Mouse (Mus musculus) forebrain, embryonic 11.5 days (tissue): ENCODE results near the gene Izumo1r. TPM values are rescaled to one million over a fixed set of nuclear protein-coding genes. Genes with fewer than 3 reads are reported as not detected.

ENCODE experiments used
- ATAC-seq: fragments of 200-750 bp; cut with Nextera tagmentation; replicated peaks from 2 replicates; pipeline ENCODE4 v1.8.0; 2017; ENCODE audit warnings: moderate TSS enrichment; ENCODE audit not compliant: low FRiP score
- DNase-seq: peaks from one replicate; pipeline ENCODE4 v3.0.0-alpha.2; 2017; ENCODE audit warnings: low spot score
- H3K27ac ChIP-seq: fragments of 300-500 bp; sonication (generic); 2 replicates; pipeline ENCODE4 v1.5.1; 2014; ENCODE audit warnings: low read depth, low read length
- H3K27me3 ChIP-seq: fragments of 300-500 bp; sonication (generic); 2 replicates; pipeline ENCODE4 v1.6.1; 2014; ENCODE audit warnings: mild to moderate bottlenecking, low read length, mixed read lengths; ENCODE audit not compliant: control insufficient read depth, insufficient read depth
- H3K36me3 ChIP-seq: fragments of 300-500 bp; sonication (generic); 2 replicates; pipeline ENCODE4 v1.6.1; 2014; ENCODE audit warnings: mild to moderate bottlenecking, low read length, moderate library complexity, mixed read lengths; ENCODE audit not compliant: control insufficient read depth, insufficient read depth
- H3K4me1 ChIP-seq: fragments of 300-500 bp; sonication (generic); replicated peaks from 2 replicates; pipeline ENCODE4 v1.6.1; 2014; ENCODE audit warnings: low read length, mixed read lengths; ENCODE audit not compliant: control insufficient read depth, insufficient read depth
- H3K4me2 ChIP-seq: fragments of 300-500 bp; sonication (generic); 2 replicates; pipeline ENCODE4 v1.6.1; 2014; ENCODE audit warnings: low read depth, mild to moderate bottlenecking, low read length, moderate library complexity, mixed read lengths; ENCODE audit not compliant: severe bottlenecking
- H3K4me3 ChIP-seq: fragments of 300-500 bp; sonication (generic); 2 replicates; pipeline ENCODE4 v1.5.1; 2014; ENCODE audit warnings: low read depth, low read length
- H3K9ac ChIP-seq: fragments of 300-500 bp; sonication (generic); 2 replicates; pipeline ENCODE4 v1.6.1; 2014; ENCODE audit warnings: low read length
- H3K9me3 ChIP-seq: fragments of 300-500 bp; sonication (generic); 2 replicates; pipeline ENCODE4 v1.6.1; 2016; ENCODE audit warnings: low read length, mixed read lengths; ENCODE audit not compliant: control insufficient read depth
- WGBS: fragments of 180-500 bp; shearing (Covaris S2); extraction: QIAGEN DNeasy Blood & Tissue Kit; methylation state at CpG from one replicate; pipeline ENCODE4 v1.1.7; 2014; 5-methylcytosine and 5-hydroxymethylcytosine counted together
- polyA plus RNA-seq: library from polyadenylated mRNA; unstranded; fragments of >200 nt; fragmentation: Nextera tagmentation; extraction: Ambion mirVana; gene quantifications from 2 replicates; pipeline ENCODE4 v1.2.1, GENCODE M21; 2014

Gene Izumo1r
- not detected in 2 replicates for polyA plus RNA-seq

- Histone ChIP-seq H3K27me3 (no peaks in the 10 kb centered on the region), H3K4me2 (no peak within 1 kb of the TSS), H3K36me3 (no peaks in the 10 kb centered on the region), H3K9me3 (no peaks in the 10 kb centered on the region), H3K9ac (no peak within 1 kb of the TSS), H3K4me3 (no peak within 1 kb of the TSS), H3K4me1 (peaks cover 7% of the 10 kb centered on the region; the same call in 1 of the 2 replicates), H3K27ac (no peak within 1 kb of the TSS)
- 34% methylated on average over 11 of the region's 11 CpGs for WGBS
- ATAC-seq (no peak), DNase-seq (no peak)
Measured at GRCm38 (mm10) chr9:14903581-14904378, at the start of gene Izumo1r. Izumo1r (minus strand) TSS chr9:14903949.

GRCm38 (mm10) chr9:14951072-14951471 is 47.3 kb upstream of the Izumo1r start:
- DNase-seq, result no peak
- no peaks in the 10 kb centered on the region for H3K9me3 ChIP-seq
- no peaks in the 10 kb centered on the region for H3K4me1 ChIP-seq
- H3K4me2 ChIP-seq, result no peak overlapping the region
- no peak overlapping the region for H3K4me3 ChIP-seq
- ATAC-seq, result no peak
- H3K9ac ChIP-seq, result no peak overlapping the region
- no peak overlapping the region for H3K27ac ChIP-seq
- no peaks in the 10 kb centered on the region for H3K36me3 ChIP-seq
- H3K27me3 ChIP-seq, result no peaks in the 10 kb centered on the region
- 87% methylated on average over 5 of the region's 5 CpGs for WGBS

- no peaks in the 10 kb centered on the region for H3K36me3 ChIP-seq
- no peak overlapping the region for H3K9ac ChIP-seq
- H3K27ac ChIP-seq, result no peak overlapping the region
- no peaks in the 10 kb centered on the region for H3K9me3 ChIP-seq
- H3K4me2 ChIP-seq, result no peak overlapping the region
- DNase-seq (no peak), ATAC-seq (no peak)
- no peak overlapping the region for H3K4me3 ChIP-seq
- no peaks in the 10 kb centered on the region for H3K27me3 ChIP-seq
- WGBS, result 81% methylated on average over 5 of the region's 5 CpGs
- H3K4me1 ChIP-seq, result no peaks in the 10 kb centered on the region
Measured at GRCm38 (mm10) chr9:14948843-14949242, 45.1 kb upstream of the Izumo1r start.

- no peak overlapping the region for H3K4me2 ChIP-seq
- H3K36me3 ChIP-seq, result no peaks in the 10 kb centered on the region
- H3K27ac ChIP-seq, result no peak overlapping the region
- H3K4me1 ChIP-seq, result no peaks in the 10 kb centered on the region
- H3K4me3 ChIP-seq, result no peak overlapping the region
- DNase-seq (no peak), ATAC-seq (no peak)
- no peaks in the 10 kb centered on the region for H3K9me3 ChIP-seq
- 81% methylated on average over 4 of the region's 4 CpGs for WGBS
- H3K9ac ChIP-seq, result no peak overlapping the region
- no peaks in the 10 kb centered on the region for H3K27me3 ChIP-seq
Measured at GRCm38 (mm10) chr9:14946677-14947076, 42.9 kb upstream of the Izumo1r start.

- Histone ChIP-seq H3K4me1 (no peaks in the 10 kb centered on the region), H3K36me3 (no peaks in the 10 kb centered on the region), H3K27ac (no peak overlapping the region), H3K9me3 (no peaks in the 10 kb centered on the region), H3K27me3 (no peaks in the 10 kb centered on the region), H3K4me3 (no peak overlapping the region), H3K4me2 (no peak overlapping the region), H3K9ac (no peak overlapping the region)
- ATAC-seq (no peak), DNase-seq (no peak)
- 64% methylated on average over 3 of the region's 3 CpGs for WGBS
Measured at GRCm38 (mm10) chr9:14945919-14946318, 42.2 kb upstream of the Izumo1r start.

GRCm38 (mm10) chr9:14942143-14942720 is 38.5 kb upstream of the Izumo1r start:
- Histone ChIP-seq H3K27ac (no peak overlapping the region), H3K9ac (no peak overlapping the region), H3K4me1 (no peaks in the 10 kb centered on the region), H3K4me2 (no peak overlapping the region), H3K9me3 (no peaks in the 10 kb centered on the region), H3K27me3 (no peaks in the 10 kb centered on the region), H3K4me3 (no peak overlapping the region), H3K36me3 (no peaks in the 10 kb centered on the region)
- no peak for ATAC-seq
- DNase-seq, result no peak
- 47% methylated on average over 3 of the region's 3 CpGs for WGBS

GRCm38 (mm10) chr9:14939610-14940009 is 35.9 kb upstream of the Izumo1r start:
- Histone ChIP-seq H3K4me2 (no peak overlapping the region), H3K4me3 (no peak overlapping the region), H3K9ac (no peak overlapping the region), H3K4me1 (no peaks in the 10 kb centered on the region), H3K27me3 (no peaks in the 10 kb centered on the region), H3K36me3 (no peaks in the 10 kb centered on the region), H3K27ac (no peak overlapping the region), H3K9me3 (no peaks in the 10 kb centered on the region)
- WGBS, result 81% methylated on average over 3 of the region's 3 CpGs
- ATAC-seq (no peak), DNase-seq (no peak)

- Histone ChIP-seq H3K4me3 (no peak overlapping the region), H3K9me3 (no peaks in the 10 kb centered on the region), H3K9ac (no peak overlapping the region), H3K27me3 (no peaks in the 10 kb centered on the region), H3K27ac (no peak overlapping the region), H3K36me3 (no peaks in the 10 kb centered on the region), H3K4me1 (no peaks in the 10 kb centered on the region), H3K4me2 (no peak overlapping the region)
- WGBS, result 77% methylated on average over 1 of the region's 1 CpGs
- ATAC-seq (no peak), DNase-seq (no peak)
Measured at GRCm38 (mm10) chr9:14937308-14937707, 33.6 kb upstream of the Izumo1r start.

GRCm38 (mm10) chr9:14934851-14935250 is 31.1 kb upstream of the Izumo1r start:
- Histone ChIP-seq H3K9me3 (no peaks in the 10 kb centered on the region), H3K4me1 (no peaks in the 10 kb centered on the region), H3K27ac (no peak overlapping the region), H3K36me3 (no peaks in the 10 kb centered on the region), H3K4me3 (no peak overlapping the region), H3K27me3 (no peaks in the 10 kb centered on the region), H3K9ac (no peak overlapping the region), H3K4me2 (no peak overlapping the region)
- DNase-seq, result no peak
- no peak for ATAC-seq
- 57% methylated on average over 2 of the region's 2 CpGs for WGBS
